Mouse (Mus musculus): ENCODE results near the gene Bace2.

Bace2 gene

GRCm38 (mm10) chr16:97467993-97468791 is 111.7 kb downstream of the Bace2 start:
- DNase-seq (ENCODE audit: low spot score in 2 of 2), result no peak

GRCm38 (mm10) chr16:97474671-97475070 is 118.1 kb downstream of the Bace2 start:
- DNase-seq (ENCODE audit: low spot score in 2 of 2), result no peak

DNA sequence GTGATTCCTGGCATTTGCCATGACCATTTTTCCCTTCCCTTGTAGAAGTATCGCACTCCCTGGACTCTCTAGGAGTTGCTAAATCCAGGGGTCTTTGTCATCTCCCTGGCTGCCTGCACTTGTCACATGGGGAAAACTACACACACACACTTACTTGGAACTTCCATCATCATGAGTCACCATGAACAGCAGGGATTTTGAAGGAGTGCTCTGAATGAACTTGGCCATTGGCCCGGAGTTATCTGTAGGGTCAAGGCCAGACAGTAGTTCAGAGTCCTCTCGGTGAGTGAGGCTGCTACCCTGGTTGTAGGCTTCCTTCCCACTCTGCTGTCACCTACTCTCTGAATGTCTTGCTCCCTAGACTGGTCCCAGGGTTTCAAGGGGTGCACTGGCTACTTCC is 119.0 kb downstream of the Bace2 start:
- no peak for DNase-seq (ENCODE audit: low spot score in 2 of 2)

GRCm38 (mm10) chr16:97476524-97476923 is 120.0 kb downstream of the Bace2 start:
- no peak for DNase-seq (ENCODE audit: low spot score in 2 of 2)

DNA sequence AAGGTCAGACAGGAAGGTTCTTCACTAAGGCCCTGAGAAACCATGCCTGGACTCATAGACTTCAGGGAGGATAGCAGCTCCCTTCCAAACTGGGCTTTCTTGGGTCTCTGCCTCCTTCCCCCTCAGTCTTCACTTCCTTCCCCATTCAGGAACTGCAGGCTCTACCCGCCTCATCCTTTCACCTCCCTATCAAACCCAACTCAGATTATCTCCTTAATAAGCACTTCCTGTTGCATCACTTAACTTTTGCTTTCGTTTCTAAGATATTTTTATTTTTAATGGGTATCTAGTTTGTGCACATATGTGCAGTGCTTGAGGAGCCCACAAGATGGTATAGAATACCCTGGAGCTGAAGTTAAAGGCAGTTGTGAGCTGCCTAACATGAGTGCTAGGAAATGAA is 122.1 kb downstream of the Bace2 start:
- DNase-seq (ENCODE audit: low spot score in 2 of 2), result no peak

DNA sequence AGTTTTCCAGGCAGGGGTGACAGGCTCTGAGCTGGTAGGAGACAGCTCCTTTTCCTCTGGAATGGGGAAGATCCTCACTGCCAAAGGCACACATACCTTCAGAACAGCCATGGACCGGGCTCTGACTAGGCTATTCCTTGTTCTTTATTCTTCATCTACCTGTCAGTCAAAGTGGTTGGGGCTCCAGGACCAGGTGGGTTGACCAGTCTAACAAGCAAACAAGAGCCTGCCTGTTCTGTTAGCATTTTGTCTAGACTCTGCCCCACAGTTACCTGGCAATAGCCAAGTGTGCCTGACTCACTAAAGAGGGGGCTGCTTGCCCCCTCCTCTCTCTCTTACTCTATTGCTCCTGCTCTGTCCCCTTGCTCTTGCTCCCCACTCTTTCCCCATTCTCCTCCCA is 135.8 kb downstream of the Bace2 start:
- DNase-seq (ENCODE audit: low spot score in 2 of 2), result no peak
